Mouse (Mus musculus): ENCODE results near the gene Psenen.

Psenen gene

DNA sequence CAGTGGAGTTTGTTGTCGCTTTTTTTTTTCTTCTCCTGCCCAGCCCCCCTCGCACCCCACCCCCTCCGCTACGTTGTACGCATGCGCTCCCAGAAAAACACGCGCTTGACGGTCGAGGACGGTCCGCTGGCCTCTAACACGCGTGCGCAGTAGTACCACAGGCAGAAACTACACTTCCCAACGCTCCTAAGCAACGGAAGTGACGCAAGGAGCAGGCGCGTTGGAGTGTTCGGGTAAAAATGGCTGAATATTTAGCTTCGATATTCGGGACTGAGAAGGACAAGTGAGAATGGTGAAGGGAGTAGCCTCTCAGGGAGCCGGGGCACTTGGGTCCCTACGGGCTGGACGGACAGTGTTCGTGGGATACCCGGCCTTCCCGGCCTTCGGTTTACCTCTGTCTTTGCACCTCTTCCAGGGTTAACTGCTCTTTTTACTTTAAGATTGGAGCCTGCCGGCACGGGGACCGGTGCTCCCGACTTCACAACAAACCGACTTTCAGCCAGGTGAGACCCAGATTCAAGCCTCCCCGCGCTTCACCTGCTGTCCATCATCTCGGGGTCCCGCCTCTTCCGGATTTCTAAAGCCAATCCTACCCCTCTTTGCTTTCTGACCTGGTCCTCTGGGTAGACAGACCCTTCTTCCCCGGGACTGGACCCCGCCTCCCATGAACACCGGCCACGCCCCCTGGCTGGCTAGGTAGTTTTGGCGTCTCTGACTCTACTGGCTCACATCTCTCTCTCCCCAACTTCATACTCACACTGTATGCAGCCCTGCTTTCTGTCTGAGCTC is at the start of gene Psenen, which contains the start of the genes U2af1l4 and Gm49396:
TSS of gene Psenen (minus strand) at position 511 of the 789 bp plus-strand sequence.
TSS of gene U2af1l4 (plus strand) at position 185 of the 789 bp plus-strand sequence.
TSS of gene Gm49396 (plus strand) at position 228 of the 789 bp plus-strand sequence.
- peak; percentile 94 for DNase-seq

DNA sequence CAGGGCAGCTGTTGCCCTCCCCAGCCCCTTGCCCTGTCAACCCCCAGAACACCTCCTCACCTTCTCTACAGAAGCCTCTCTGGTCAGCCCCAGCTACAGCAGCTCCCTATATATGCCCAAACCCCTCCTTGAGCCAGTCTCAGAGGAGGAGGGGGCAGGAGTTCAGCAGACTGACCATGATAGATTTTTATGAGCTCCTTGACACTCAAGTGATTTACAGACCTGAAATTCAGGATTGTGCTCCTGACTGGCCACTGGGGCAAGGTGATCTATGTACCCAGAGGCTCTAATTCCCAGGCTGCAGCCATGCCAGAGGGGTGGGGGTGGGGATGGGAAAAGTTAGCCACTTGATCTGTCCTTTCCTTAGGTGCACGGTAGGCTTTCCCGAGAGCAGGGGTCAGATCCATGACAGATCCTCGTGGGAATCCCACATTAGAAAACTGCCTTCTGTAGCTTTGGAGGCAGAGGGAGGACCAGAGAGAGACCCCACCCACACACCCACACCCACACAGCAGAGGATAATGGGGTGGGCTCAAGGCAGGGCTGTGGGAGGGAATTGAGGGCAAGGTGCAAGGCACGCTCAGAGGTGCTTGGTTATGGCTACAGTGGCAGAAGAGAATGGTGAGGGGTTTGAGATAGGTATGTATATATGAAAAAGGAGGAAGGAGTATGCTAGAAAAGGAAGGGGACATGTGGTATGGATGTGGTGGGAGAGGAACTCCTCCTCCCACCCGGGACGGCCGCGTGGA is 49.4 kb upstream of the Psenen start, which contains the start of gene Upk1a:
TSS of gene Upk1a (minus strand) at position 194 of the 749 bp plus-strand sequence.
- DNase-seq = no peak

DNA sequence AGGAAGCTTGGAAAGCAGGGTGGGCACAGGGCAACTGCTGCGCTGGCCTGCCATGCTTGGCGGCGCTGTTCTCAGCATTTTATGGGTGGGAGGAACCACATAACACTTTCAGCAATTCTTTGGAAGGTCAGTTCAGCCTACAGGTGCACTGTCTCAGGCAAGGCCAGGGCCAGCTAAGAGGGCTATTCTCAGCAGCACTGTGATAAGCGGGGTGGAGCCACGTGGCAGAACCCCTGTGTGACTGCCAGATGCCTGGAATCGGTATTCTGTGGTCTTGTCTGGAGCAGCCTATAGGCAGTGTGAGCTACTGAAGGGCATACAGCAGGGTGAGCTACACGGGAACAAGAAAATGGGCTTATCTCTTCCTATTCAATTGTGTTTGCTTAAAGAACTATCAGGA is 46.6 kb upstream of the Psenen start:
- DNase-seq = no peak

DNA sequence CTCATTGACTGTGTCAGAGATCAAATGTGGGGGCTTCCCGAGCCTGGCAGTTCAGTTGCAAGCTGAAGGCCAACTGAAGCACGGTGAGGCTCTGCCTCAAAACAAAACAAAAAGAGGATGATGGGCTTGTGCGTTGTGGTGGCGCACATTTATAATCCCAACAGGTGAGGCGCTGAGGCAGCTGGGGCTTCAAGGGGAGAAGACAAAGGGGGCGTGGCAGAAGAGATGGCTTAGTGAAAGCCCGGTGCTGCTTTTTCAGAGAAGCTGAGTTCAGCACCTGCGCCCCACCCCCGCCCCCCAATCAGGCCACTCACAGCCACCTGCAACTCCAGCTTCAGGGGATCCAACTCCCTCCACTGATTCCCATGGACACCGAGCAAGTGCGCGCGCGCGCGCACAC is 45.0 kb upstream of the Psenen start:
- DNase-seq = no peak

DNA sequence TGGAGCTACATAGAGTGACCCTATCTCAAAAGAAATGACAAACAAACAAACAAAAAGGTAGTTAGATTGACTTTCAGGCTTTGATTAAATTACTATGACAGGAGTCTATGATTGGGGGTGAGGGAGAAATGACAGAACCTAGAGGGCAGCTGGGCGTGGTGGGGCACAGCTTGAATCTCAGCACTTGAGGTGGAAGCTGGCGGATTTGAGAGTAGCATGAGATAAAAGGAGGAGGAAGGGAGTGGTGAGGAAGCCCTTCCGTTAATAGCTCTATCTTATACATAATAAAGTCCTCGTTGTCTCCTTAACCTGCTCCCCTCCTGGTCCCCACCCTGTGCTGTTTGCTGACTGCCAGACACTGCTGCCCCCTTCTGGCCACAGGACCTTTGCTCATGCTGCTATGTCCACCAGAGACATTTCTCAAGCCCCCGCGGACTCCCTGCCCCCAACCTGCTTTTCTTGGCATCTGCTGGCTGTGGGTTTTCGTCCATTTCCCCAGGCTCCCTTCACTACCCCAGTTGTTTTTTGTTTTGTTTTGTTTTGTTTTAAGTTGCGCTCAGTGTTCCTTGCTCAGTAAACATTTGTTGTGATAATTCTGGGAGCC is 44.4 kb upstream of the Psenen start:
- peak; percentile 75 for DNase-seq

DNA sequence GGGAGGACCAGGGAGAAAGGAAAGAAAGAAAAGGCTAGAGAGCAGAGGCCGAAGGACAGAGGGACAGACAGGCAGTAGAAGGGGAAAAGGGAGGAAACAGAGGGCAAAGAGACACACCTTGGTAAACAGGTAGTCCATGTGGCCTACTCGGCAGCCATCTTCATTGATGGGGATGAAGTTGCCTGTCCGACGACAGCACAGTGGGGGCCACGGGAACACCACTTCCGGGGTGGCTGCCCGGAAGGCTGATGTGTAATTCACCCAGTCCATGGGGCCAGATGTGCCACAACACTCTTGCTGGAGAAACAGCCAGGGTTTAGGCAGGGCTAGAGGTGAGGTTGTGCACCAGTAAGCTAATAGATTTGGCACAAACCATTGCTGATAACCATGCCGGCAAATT is 41.5 kb upstream of the Psenen start:
- DNase-seq = no peak

DNA sequence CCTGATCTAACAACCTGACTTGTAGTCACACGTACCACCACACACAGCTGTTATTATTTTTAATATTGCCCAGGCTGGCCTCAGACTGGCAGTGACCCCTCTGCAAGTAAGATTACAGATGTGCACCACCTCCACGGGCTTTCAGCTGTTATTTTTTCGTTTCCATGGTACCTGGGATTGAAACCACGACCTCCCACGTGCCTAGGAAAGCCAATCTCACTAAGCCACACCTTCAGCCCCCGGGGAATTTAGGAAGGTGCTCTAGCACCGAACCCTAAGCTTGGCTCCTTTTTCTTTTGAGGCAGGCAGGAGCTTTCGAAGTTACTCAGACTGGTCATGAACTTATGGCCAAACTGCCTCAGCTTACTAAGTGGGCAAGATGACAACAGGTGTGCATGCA is 41.0 kb upstream of the Psenen start:
- no peak for DNase-seq

DNA sequence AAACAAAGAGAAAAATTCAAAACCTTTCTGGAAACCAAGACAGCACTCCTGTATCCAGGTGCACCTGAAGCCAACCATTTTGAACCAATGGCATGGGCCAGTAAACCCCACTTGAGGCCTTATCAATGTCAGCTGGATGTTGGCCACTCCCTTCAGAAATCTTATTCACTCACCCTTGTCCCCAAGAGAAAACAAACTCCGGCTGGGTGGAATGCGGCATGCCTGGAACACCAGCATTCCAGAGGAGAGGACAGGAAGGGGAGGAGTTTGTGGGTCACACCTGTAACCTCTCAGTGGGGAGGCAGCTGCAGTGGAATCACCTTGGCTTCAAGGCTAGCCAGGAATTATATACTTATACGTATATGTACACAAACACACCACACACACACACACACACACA is 39.2 kb upstream of the Psenen start:
- DNase-seq = peak; percentile 63

DNA sequence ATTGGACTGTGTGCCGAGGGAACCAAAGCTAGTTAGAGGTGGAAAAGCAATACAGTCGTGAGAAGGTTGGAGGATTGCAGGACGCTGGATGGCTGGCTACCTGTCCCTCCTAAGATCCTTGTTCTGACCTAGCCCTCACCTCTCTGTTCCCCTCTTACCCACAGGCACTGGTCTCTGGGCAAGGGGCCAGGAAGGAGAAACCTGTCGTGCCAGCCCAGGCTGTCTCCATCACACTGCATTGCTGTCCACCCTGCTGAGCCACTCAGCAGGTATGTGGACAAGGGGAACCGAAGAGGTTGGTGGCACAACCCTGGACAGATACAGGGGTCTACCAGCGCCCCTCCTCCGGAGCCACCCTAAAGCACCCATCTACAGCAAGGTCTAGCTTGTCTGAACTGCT is 37.2 kb upstream of the Psenen start:
- DNase-seq = peak; percentile 60

DNA sequence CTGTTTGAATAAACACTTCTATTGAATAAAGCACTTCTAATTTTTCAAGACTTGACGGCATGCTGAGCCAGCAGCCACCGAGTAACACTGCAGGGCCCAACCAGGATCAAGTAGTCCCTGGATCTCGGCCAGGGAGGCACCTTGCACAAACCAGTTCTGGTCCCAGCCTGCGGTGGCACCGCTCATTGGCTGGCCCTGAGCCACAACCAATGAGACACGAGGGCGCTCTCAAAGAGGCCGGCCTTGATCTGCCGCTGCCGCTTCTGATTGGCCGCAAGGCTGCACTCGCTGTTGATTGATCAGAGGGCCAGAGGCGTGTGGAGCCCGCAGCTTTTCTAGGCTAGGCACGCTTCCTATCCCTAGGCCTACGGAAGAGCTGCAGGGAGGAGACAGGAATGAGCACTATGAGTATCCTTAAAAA is 36.5 kb upstream of the Psenen start:
- DNase-seq = peak; percentile 95

DNA sequence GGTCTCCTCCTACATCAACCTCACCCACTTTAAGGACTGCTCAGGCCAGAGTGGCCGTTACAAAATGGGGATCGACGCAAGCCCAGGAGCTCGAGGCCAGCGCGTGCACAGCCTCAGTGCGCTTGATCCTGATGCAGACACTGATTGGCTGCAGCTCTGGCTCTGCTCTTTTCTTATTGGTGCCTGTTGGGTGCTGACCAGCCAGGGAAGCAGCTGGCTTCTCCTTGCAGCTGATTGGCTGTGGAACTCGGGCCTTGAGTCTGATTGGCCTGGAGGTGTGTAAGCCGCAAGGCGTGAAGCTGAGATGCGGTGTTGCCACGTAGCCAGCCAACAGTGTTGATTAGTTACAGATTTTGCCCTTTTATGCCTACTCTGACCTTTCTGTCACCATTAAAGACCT is 35.4 kb upstream of the Psenen start, which contains the start of gene Zbtb32:
TSS of gene Zbtb32 (minus strand) at position 124 of the 400 bp plus-strand sequence.
- DNase-seq = no peak

DNA sequence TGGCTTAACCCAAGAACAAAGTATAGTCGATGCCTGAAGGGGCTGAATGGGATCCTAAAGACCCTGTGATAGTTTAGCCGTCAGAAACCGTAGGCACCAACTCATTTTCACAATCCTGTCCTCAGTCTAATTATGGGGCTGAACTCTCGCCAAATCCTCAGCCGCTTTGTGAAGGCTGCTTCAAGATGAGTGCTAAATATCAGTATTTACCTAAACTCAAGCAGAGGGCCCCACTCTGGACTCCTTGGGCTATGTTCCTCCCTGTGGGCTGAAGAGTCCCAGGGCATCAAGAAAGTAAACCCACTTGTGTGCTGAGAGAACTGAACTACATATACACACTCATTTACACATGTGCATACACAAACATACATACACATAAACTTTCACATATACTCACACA is 33.4 kb upstream of the Psenen start:
- no peak for DNase-seq

DNA sequence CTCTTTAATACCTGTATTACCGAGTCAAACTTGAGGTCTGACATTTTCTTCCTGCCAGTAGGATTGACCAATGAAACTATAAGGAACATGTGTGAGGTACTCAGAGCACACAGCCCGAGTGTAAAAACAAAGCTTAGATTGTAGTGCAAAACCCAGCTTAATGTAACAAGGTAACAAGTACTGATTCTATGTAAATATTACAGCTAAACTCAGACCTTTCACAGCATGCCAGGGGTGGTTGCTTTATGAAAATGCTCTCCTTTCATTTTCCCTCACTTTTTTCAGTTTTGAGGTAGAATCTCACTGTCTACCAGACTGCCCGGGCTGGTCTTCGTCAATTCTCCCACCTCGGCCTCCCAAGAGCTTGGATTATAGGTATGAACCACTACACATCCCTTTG is 32.7 kb upstream of the Psenen start:
- no peak for DNase-seq

DNA sequence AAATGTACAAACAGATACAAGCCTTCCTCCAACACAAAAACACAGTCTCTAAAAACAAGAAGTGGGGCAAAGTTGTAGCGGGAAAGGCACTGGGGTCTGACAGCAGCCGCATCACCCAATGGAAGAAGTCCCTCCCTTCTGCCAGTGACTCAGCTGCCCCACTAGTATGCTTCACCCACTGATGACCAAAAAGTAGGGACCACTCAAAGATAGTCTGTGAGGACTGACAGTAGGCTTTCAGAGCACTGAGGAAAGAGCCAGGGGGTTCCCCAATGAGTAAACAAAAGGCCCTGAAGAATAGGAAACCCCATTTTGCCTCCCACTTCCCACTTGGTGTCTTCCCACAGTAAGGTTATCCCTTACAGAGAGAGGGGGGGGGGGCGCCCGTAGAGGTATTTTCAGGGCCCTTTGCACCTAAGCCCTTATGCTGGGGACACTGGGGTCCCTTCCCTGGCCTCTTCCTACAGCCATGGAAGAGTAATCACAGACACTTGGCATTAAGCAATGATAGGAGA is 31.1 kb upstream of the Psenen start:
- no peak for DNase-seq

DNA sequence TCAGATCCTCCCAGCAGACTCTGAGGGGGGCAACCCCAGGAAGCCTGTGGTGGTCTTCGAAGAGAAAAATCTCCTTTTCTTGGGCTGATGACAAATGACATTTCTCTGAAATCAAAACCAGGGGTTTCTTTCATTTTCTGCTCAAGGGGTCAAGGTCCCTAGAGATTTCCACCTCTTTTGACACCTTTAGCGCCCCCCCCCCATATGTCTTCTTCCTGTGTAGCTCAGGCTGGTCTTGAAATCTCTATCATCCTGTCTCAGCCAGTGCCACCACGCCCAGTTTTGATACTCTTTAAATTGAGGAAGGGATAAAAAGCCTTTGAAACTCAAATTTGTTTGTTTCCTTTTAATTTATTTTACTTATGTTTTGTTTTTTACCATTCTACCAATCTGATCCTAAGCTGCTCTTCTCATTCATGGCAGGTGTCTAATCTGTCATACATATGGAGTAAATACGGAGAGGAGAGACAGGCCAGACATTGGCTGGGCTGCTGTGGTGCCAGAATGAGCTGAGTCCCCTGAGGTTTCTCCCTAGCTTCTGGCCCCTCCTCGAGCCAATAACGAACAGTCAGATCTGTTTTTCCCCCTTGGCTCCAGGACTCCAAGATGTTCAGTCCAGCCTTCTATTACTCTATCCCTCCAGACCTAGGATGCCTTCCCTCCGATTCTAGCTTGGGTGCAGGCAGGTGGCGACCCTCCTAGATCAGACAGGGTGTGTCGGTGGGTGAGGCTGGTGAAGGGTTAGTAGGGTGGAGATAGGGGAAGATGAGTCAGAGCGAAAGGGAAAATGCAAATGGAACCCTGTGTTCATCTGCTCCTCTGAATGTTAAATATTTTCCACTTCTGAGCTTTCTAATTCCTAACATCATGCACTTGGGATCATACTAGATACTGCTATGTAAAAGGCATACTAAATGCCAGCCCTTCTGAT is 30.4 kb upstream of the Psenen start:
- no peak for DNase-seq

DNA sequence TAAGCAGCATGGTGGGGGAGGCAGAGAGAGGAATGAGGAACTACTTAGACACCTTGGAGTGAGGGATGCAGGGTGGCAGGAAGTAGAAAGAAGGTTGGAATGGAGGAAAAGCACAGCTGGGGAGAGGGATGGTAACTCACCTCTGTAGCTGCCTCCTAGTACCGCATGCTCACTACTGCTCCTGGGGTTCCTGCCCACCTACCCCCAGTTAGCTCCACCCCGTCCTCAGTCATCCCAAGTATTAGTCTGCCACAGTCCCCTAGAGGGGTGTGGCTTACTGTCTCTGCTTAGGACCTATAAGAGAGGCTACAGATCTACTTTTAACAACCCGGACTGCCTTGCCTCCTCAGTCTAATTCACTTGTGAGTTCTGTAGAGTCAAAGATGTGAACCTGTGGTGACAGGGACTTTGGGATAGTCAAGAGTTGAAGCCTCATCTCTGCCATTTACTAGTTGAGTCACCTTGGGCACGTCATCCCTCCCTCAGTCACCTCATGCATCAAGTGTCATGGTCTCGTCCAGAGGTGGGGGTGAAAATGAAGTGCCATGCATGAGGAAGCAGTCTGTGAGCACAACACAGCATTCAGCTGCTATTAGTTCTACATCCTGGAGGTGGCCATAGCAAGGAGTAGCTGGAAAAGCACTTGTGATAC is 29.5 kb upstream of the Psenen start:
- no peak for DNase-seq

DNA sequence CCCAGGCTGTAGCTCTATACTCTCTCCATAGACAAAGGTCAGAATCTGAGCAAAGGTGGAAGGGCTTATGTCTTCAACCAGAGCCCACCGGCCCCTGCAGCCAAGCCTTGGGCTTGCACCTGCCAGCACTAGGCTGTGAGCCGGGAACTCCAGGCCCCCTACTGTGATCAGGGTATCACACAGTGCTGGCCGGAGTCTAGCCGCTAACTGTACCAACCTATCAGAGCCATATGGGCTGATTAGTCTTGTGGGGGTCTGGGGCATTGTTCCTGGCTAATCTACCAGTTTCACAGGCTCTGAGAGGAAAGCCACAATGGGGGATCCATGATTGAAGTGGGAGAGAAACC is 28.2 kb upstream of the Psenen start:
- DNase-seq = no peak

DNA sequence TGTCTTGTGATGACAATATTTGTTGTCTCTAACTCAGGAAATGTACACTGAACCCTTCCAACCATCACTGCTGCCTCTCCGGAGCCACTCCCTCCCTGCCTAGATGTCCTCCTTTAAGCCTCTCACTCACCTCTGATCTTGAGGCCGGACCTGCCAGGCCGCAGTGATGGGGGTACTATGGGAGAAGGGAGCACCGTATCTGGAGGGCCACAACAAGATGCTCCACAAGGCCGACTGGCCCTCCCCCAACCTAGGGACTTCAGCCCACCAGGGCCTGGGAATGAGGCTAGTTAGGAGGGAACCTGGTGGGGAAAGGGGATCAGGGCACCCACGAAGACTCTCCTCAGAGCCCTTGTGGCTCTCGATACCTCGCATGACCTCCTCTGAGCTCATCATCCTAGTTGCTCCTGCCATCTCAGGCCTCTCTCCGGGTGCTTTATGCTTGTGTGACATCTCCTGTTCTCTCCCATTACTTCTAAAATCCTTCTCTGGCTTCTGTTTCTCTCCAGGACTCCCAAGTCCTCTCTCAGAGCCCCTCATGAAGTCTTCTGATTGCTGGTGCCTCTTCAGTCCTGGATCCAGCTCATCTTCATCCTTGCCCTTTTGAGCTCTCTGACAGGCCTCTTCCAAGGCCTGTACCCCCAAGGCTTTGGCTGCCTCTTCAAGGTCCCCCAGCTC is 27.6 kb upstream of the Psenen start:
- no peak for DNase-seq

DNA sequence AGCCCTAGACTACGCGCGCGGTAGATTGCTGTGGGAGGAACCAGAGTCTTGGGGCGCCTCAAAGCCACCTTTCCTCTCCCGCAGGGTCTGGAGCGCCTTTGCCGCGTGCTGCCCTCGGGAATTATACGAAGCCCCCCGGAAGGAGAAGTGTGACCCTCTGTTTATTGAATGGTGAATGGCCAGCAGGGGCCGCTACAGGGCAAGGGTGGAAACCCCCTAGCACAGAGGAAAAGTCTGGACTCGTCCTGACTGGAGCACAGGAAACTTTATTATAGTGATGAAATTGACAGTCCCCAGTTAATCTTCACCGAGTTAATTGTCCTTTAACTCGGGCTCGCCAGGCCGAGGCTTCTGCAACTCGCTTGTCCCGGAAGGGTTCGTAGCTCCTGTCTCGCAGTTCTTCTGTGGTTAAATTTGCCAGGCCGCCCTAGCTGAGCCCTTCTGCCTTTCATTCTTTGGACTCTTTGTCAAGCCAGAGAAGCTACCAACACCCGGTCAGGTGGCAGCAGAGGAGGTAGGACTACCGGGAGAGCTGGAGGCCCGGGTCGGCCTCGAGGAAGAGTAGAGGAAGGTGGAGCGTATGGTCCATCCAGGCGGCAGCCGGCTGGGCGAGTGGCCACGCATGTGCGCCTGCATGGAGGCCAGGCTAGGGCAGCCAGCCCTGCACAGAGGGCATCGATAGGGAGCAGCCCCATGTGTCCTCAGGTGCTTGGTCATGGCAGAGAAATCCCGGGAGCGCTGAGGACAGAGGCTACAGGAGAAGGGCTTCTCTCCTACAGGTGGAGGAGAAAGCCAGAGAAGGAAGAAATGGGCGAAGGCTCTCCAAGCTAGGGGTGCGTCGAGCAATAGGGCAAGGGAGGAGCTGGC is 26.2 kb upstream of the Psenen start:
- peak; percentile 91 for DNase-seq

Data from kidney, adult 18-20 months (tissue).